Mouse (Mus musculus) Patski (cell line): ENCODE data around the gene Rin2. TPM values are rescaled to one million over a fixed set of nuclear protein-coding genes. Genes with fewer than 3 reads are reported as not detected.

Experiments
- ATAC-seq: fragments of 100-300 bp; one replicate; pipeline ENCODE4 v1.8.0; 2021
- CTCF ChIA-PET: fragments of 350-600 bp; sonication (Branson Sonifier 250); formaldehyde crosslinking; loops from one replicate; lab custom pipeline; 2022; ENCODE audit warnings: inconsistent platforms; lab: Charles Lee
- POLR2A ChIA-PET: fragments of 350-600 bp; sonication (Branson Sonifier 250); formaldehyde crosslinking; loops from one replicate; lab custom pipeline; 2022; ENCODE audit warnings: antibody characterized with exemption, inconsistent platforms; lab: Charles Lee
- DNase-seq: peaks from one replicate; pipeline ENCODE4 v3.0.0-alpha.2; 2011; ENCODE audit warnings: low read depth, low spot score
- H3K27me3 ChIP-seq: fragments of 371-371 bp; one replicate; pipeline ENCODE4 v1.5.1; 2021
- CTCF ChIP-seq: fragments of 100-300 bp; IDR thresholded peaks from one replicate; pipeline ENCODE4 v1.5.1; 2021
- in situ Hi-C: fragments of 300-500 bp; cut with MboI; formaldehyde crosslinking; loops from 3 replicates; pipeline ENCODE4 v1.11.1; 2018; ENCODE audit warnings: low pct_unique_long_range_greater_than_20kb, mixed read lengths
- polyA plus RNA-seq: library from polyadenylated mRNA; unstranded; gene quantifications from one replicate; pipeline ENCODE4 v1.2.3, GENCODE M21; 2021

The Rin2 gene
- 38.7 TPM for polyA plus RNA-seq

DNA sequence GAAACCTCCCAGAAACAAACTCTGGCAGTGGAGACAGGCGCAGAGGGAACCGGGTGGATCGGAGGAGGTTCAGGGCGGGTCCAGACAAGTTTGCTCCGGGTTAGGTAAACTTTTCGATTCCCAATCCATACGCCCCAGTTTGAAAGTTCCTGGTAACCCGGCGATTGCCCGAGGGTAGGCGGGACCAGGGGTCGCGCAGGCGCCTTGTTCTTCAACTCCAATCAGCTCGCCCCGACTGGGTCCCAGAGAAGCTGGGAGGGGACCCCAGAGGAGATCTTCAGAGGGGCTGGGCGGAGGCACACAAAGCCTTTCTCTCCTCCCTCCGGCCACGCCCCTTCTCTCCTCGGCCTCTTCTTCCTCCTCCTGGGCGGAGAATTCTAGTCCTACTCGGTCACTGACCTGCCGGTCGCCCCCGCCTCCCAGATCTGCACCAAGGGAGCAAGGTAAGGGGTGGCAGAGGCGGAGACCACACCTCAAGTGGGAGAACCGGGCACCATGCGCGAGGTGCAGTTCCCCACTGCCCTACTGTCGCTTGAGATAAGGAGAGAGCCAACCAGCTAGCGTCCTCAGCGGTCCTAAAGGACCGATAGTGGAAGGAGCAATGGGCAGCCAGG is at the start of gene Rin2:
Gene Rin2 (plus strand): TSS at position 74 of the 614 bp plus-strand sequence.
- H3K27me3 ChIP-seq, result no peaks in the 10 kb centered on the region
- ATAC-seq (peak; percentile 65), DNase-seq (no peak)
- CTCF ChIA-PET, result no interaction called here
- in situ Hi-C loops, result no loop called here
- TF ChIP-seq CTCF, result no peak
- POLR2A ChIA-PET, result no interaction called here

- CTCF ChIA-PET, result no interaction called here
- no peaks in the 10 kb centered on the region for H3K27me3 ChIP-seq
- in situ Hi-C loops, result no loop called here
- ATAC-seq (no peak), DNase-seq (no peak)
- no peak for TF ChIP-seq CTCF
- POLR2A ChIA-PET, result no interaction called here
These were observed 43.8 kb upstream of the Rin2 start for GRCm38 (mm10) chr2:145631123-145631798.

DNA sequence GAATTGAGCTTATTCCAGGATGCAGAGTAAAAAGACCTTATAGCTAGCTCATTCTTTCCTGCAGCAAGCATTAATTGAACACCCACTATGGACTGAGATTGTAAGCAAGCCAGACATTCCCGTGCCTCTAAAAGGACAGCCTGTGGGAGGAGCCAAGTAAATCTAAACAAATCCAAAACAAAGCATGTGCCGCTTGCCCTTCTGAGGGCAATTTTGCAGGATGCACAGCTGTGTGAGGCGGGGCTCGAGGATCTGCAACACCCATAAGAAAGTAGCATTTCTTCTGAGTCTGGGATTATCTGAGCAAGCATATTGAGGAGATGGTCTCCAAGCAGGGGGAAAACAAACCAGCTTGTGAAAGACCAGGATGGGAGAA is 43.2 kb upstream of the Rin2 start:
- TF ChIP-seq CTCF, result no peak
- CTCF ChIA-PET, result no interaction called here
- no peaks in the 10 kb centered on the region for H3K27me3 ChIP-seq
- in situ Hi-C loops, result no loop called here
- DNase-seq (no peak), ATAC-seq (no peak)
- POLR2A ChIA-PET, result no interaction called here

DNA sequence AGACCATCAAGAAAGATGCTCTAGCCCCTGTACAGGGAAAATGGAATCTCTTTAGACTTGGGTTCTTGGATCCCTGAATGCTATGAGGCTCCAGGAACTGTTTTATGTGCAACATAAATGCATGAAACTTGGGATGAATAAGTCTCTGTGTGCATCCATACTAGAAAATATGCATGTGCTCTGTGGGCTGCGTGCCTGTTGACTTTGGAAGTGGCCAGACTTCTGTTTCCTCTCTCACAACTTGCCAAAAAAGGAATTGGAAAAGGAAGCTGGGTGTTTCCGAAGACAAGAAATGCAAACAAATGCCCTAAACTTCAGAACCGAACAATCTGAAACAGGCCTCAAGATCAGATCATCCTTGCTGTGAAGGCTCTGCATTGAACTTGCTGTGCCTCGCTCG is 41.2 kb upstream of the Rin2 start:
- ATAC-seq (no peak), DNase-seq (no peak)
- in situ Hi-C loops, result no loop called here
- no peak for TF ChIP-seq CTCF
- POLR2A ChIA-PET, result no interaction called here
- no peaks in the 10 kb centered on the region for H3K27me3 ChIP-seq
- CTCF ChIA-PET, result no interaction called here

GRCm38 (mm10) chr2:145640255-145640984 is 34.6 kb upstream of the Rin2 start:
- POLR2A ChIA-PET, result no interaction called here
- in situ Hi-C loops, result no loop called here
- H3K27me3 ChIP-seq, result no peaks in the 10 kb centered on the region
- ATAC-seq (no peak), DNase-seq (no peak)
- CTCF ChIA-PET, result no interaction called here
- no peak for TF ChIP-seq CTCF

DNA sequence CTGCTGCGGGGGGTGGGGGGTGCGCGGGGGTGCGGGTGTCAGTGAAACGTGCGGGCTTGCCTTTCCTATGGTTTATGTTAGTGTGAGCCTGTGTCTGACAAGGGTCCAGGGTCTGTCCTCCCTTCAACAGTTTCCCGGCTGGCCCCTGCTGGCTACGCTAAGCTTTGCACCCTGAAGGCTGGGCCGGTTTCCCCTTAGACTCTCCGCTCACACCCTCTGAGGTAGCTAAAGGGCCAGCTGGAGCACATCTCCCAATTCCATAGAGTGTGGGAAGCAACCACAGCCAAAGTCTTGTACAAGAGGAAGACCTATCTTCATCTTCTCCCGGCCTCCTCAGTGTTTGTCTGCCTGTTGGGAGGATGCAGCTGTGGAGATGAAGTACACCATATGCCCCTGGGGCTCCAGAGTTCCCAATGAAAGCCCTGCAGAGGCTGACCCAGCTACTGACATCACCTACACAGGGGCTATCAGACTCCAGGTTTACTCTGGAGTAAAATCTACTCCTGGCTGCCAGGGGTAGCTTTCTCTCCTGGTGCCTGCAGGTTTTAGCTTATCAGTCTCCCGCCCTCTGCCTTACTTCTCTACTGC is 19.5 kb upstream of the Rin2 start:
- no peaks in the 10 kb centered on the region for H3K27me3 ChIP-seq
- ATAC-seq (no peak), DNase-seq (no peak)
- in situ Hi-C loops, result no loop called here
- TF ChIP-seq CTCF, result no peak
- CTCF ChIA-PET, result no interaction called here
- POLR2A ChIA-PET, result no interaction called here

- CTCF ChIA-PET, result no interaction called here
- POLR2A ChIA-PET, result no interaction called here
- H3K27me3 ChIP-seq, result no peaks in the 10 kb centered on the region
- no peak for TF ChIP-seq CTCF
- DNase-seq (no peak), ATAC-seq (no peak)
- in situ Hi-C loops, result no loop called here
These were observed 18.9 kb upstream of the Rin2 start for GRCm38 (mm10) chr2:145656121-145656520.

DNA sequence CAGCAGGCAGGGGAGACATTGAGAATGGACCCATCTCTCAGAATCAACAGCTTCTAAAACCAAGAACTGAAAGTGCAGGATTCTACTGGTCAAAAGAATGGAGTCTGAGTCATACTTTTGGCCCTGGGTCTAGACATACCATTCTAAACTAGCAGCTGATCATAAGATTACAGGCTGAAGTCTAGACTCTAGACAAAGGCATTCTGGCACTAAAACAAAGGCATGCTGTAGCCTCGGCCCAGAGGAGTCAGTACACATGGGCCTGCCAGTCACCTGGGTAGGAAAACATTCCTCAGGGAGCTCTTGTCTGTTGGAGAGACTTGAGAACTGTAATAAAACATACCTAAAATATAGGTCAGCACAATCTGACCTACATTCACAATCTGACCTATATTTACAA is 18.3 kb upstream of the Rin2 start:
- ChIA-PET CTCF (no interaction called here), POLR2A (no interaction called here)
- DNase-seq, result peak; percentile 62
- no peaks in the 10 kb centered on the region for H3K27me3 ChIP-seq
- in situ Hi-C loops, result no loop called here
- TF ChIP-seq CTCF, result no peak
- ATAC-seq, result peak; percentile 84

DNA sequence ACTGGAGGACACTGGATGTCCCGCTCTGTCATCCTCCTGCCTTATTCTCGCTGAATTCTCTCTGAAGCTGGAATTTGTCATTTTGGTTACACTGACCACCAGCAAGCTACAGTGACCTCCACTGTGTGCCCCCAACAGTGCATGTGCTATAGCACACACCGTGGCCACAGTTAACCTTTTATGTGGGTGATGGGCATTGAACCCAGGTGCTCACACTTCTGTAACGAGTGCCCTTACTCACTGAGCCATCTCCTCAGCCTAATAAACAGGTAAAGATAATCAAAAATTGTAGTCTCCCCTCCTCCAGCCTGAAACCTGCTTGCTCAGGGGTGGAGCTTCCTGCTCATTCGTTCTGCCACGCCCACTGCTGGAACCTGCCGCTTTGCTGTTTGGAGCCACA is 13.8 kb upstream of the Rin2 start:
- in situ Hi-C loops, result no loop called here
- TF ChIP-seq CTCF, result no peak
- POLR2A ChIA-PET, result no interaction called here

GRCm38 (mm10) chr2:145663899-145664298 is 11.1 kb upstream of the Rin2 start:
- CTCF ChIA-PET, result no interaction called here
- DNase-seq (no peak), ATAC-seq (no peak)
- no peaks in the 10 kb centered on the region for H3K27me3 ChIP-seq
- POLR2A ChIA-PET, result no interaction called here
- in situ Hi-C loops, result no loop called here
- no peak for TF ChIP-seq CTCF

More for the DNA sequence above, 13.8 kb upstream of the Rin2 start:
- no peak for ATAC-seq
- H3K27me3 ChIP-seq, result no peaks in the 10 kb centered on the region
- CTCF ChIA-PET, result no interaction called here
- no peak for DNase-seq

DNA sequence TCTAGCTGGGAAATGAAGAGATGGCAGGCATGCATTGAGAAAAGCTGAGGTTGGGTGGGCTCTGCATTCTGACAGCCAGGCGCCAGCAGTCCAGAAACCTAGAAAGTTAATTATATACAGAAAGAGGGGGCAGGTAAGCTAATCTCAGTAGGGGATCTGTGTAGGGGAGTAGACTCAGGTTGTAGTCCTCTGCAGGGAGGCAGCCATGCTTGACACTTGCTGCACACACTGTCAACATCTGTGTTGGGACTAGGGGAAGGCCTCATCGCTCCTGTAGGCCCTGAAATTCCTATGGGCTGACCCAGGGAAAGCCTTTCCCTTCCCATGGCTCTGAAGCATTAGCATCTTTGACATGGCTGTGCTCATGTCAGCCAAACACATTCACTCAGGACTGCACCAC is 10.7 kb upstream of the Rin2 start:
- ChIA-PET CTCF (no interaction called here), POLR2A (no interaction called here)
- DNase-seq (no peak), ATAC-seq (no peak)
- H3K27me3 ChIP-seq, result no peaks in the 10 kb centered on the region
- in situ Hi-C loops, result no loop called here
- TF ChIP-seq CTCF, result no peak
